Mouse (Mus musculus) midbrain, embryonic 14.5 days (tissue): ENCODE data around the gene Gm47959. TPM values are rescaled to one million over a fixed set of nuclear protein-coding genes. Genes with fewer than 3 reads are reported as not detected.

Experiments
- ATAC-seq: fragments of 200-750 bp; cut with Nextera tagmentation; 2 replicates; pipeline ENCODE4 v1.8.0; 2017; ENCODE audit warnings: moderate number of reproducible peaks, moderate library complexity; ENCODE audit not compliant: low FRiP score, low TSS enrichment
- DNase-seq: peaks from one replicate; pipeline ENCODE4 v3.0.0-alpha.2; 2015
- H3K27ac ChIP-seq: fragments of 300-500 bp; sonication (generic); replicated peaks from 2 replicates; pipeline ENCODE4 v1.5.1; 2014; ENCODE audit warnings: mild to moderate bottlenecking, low read depth, low read length, moderate library complexity
- H3K27me3 ChIP-seq: fragments of 300-500 bp; sonication (generic); 2 replicates; pipeline ENCODE4 v1.6.1; 2014; ENCODE audit warnings: low read length, control low read depth, mixed read lengths; ENCODE audit not compliant: control insufficient read depth, insufficient read depth
- H3K36me3 ChIP-seq: fragments of 300-500 bp; sonication (generic); 2 replicates; pipeline ENCODE4 v1.6.1; 2014; ENCODE audit warnings: low read length, control low read depth; ENCODE audit not compliant: control insufficient read depth, insufficient read depth
- H3K4me1 ChIP-seq: fragments of 300-500 bp; sonication (generic); 2 replicates; pipeline ENCODE4 v1.6.1; 2014; ENCODE audit warnings: mild to moderate bottlenecking, antibody characterized with exemption, low read length, control low read depth; ENCODE audit not compliant: control insufficient read depth, insufficient read depth
- H3K4me2 ChIP-seq: fragments of 300-500 bp; sonication (generic); 2 replicates; pipeline ENCODE4 v1.6.1; 2014; ENCODE audit warnings: mild to moderate bottlenecking, low read length, moderate library complexity
- H3K4me3 ChIP-seq: fragments of 300-500 bp; sonication (generic); replicated peaks from 2 replicates; pipeline ENCODE4 v1.5.1; 2014; ENCODE audit warnings: low read depth, low read length
- H3K9ac ChIP-seq: fragments of 300-500 bp; sonication (generic); replicated peaks from 2 replicates; pipeline ENCODE4 v1.6.1; 2014; ENCODE audit warnings: mild to moderate bottlenecking, low read length, moderate library complexity
- H3K9me3 ChIP-seq: fragments of 300-500 bp; sonication (generic); 2 replicates; pipeline ENCODE4 v1.6.1; 2016; ENCODE audit warnings: low read length, control low read depth, mixed read lengths; ENCODE audit not compliant: control insufficient read depth
- WGBS: fragments of 180-500 bp; shearing (Covaris S2); extraction: QIAGEN DNeasy Blood & Tissue Kit; methylation state at CpG from one replicate; pipeline ENCODE4 v1.1.7; 2014; 5-methylcytosine and 5-hydroxymethylcytosine counted together
- polyA plus RNA-seq: library from polyadenylated mRNA; unstranded; fragments of >200 nt; fragmentation: Nextera tagmentation; extraction: Ambion mirVana; gene quantifications from 2 replicates; pipeline ENCODE4 v1.2.1, GENCODE M21; 2014

The Gm47959 gene
- polyA plus RNA-seq, 1 experiment from 2014 or later, result not detected

- Histone ChIP-seq H3K27ac (no peak overlapping the region), H3K9ac (no peak overlapping the region), H3K36me3 (no peaks in the 10 kb centered on the region), H3K4me2 (no peak overlapping the region), H3K4me1 (no peaks in the 10 kb centered on the region), H3K27me3 (no peaks in the 10 kb centered on the region), H3K9me3 (no peaks in the 10 kb centered on the region), H3K4me3 (no peak overlapping the region)
- ATAC-seq, result no peak
- DNase-seq, result no peak
- WGBS, result 93% methylated on average over 3 of the region's 3 CpGs
Observed at GRCm38 (mm10) chr1:83014477-83014876, 14.1 kb downstream of the Gm47959 start.

GRCm38 (mm10) chr1:83015329-83015879 is 15.1 kb downstream of the Gm47959 start:
- Histone ChIP-seq H3K4me2 (no peak overlapping the region), H3K4me1 (no peaks in the 10 kb centered on the region), H3K27ac (no peak overlapping the region), H3K9me3 (no peaks in the 10 kb centered on the region), H3K4me3 (no peak overlapping the region), H3K9ac (no peak overlapping the region), H3K27me3 (no peaks in the 10 kb centered on the region), H3K36me3 (no peaks in the 10 kb centered on the region)
- DNase-seq (no peak), ATAC-seq (no peak)
- 92% methylated on average over 10 of the region's 10 CpGs for WGBS

- DNase-seq, result no peak
- no peak for ATAC-seq
- no peak overlapping the region for H3K4me2 ChIP-seq
- WGBS, result 74% methylated on average over 1 of the region's 1 CpGs
- H3K36me3 ChIP-seq, result no peaks in the 10 kb centered on the region
- no peak overlapping the region for H3K9ac ChIP-seq
- no peaks in the 10 kb centered on the region for H3K27me3 ChIP-seq
- H3K4me3 ChIP-seq, result no peak overlapping the region
- no peaks in the 10 kb centered on the region for H3K4me1 ChIP-seq
- H3K9me3 ChIP-seq, result no peaks in the 10 kb centered on the region
- H3K27ac ChIP-seq, result no peak overlapping the region
Observed at GRCm38 (mm10) chr1:83016556-83016955, 16.2 kb downstream of the Gm47959 start.

- Histone ChIP-seq H3K27me3 (no peaks in the 10 kb centered on the region; the same call in 1 of the 2 replicates), H3K4me2 (no peak overlapping the region), H3K9me3 (no peaks in the 10 kb centered on the region), H3K36me3 (no peaks in the 10 kb centered on the region), H3K27ac (no peak overlapping the region), H3K4me1 (no peaks in the 10 kb centered on the region), H3K4me3 (no peak overlapping the region), H3K9ac (no peak overlapping the region)
- no peak for DNase-seq
- WGBS, result 47% methylated on average over 1 of the region's 1 CpGs
- no peak for ATAC-seq
Observed at GRCm38 (mm10) chr1:83031950-83032349, 31.6 kb downstream of the Gm47959 start.

GRCm38 (mm10) chr1:83032508-83032907 is 32.2 kb downstream of the Gm47959 start:
- 94% methylated on average over 6 of the region's 6 CpGs for WGBS
- Histone ChIP-seq H3K9me3 (no peaks in the 10 kb centered on the region), H3K4me1 (no peaks in the 10 kb centered on the region), H3K4me2 (no peak overlapping the region), H3K9ac (no peak overlapping the region), H3K4me3 (no peak overlapping the region), H3K27me3 (no peaks in the 10 kb centered on the region; the same call in 1 of the 2 replicates), H3K27ac (no peak overlapping the region), H3K36me3 (no peaks in the 10 kb centered on the region)
- no peak for ATAC-seq
- DNase-seq, result no peak

GRCm38 (mm10) chr1:83034509-83034908 is 34.2 kb downstream of the Gm47959 start:
- Histone ChIP-seq H3K36me3 (no peaks in the 10 kb centered on the region), H3K27ac (no peak overlapping the region), H3K27me3 (no peaks in the 10 kb centered on the region; the same call in 1 of the 2 replicates), H3K9ac (no peak overlapping the region), H3K4me3 (no peak overlapping the region), H3K4me1 (0 out of 2 replicates have a peak, but pooled peaks cover 3% of the 10 kb centered on the region), H3K9me3 (no peaks in the 10 kb centered on the region), H3K4me2 (no peak overlapping the region)
- 62% methylated on average over 5 of the region's 5 CpGs for WGBS
- ATAC-seq, result no peak
- DNase-seq, result no peak

GRCm38 (mm10) chr1:83036892-83037667 is 36.7 kb downstream of the Gm47959 start:
- no peak overlapping the region for H3K4me3 ChIP-seq
- H3K9me3 ChIP-seq, result no peaks in the 10 kb centered on the region
- H3K4me1 ChIP-seq, result 0 out of 2 replicates have a peak, but pooled peaks cover 3% of the 10 kb centered on the region
- DNase-seq (no peak), ATAC-seq (no peak)
- H3K27me3 ChIP-seq, result no peaks in the 10 kb centered on the region; the same call in 1 of the 2 replicates
- no peaks in the 10 kb centered on the region for H3K36me3 ChIP-seq
- H3K9ac ChIP-seq, result no peak overlapping the region
- H3K27ac ChIP-seq, result no peak overlapping the region
- 67% methylated on average over 11 of the region's 11 CpGs for WGBS
- H3K4me2 ChIP-seq, result peak overlapping the region; percentile 73; the same call in 1 of the 2 replicates

- Histone ChIP-seq H3K4me3 (peak within 1 kb of the TSS; percentile 47), H3K27me3 (no peaks in the 10 kb centered on the region; the same call in 1 of the 2 replicates), H3K36me3 (no peaks in the 10 kb centered on the region), H3K9ac (peak within 1 kb of the TSS; percentile 48), H3K4me2 (peak within 1 kb of the TSS; percentile 73), H3K9me3 (no peaks in the 10 kb centered on the region), H3K4me1 (0 out of 2 replicates have a peak, but pooled peaks cover 3% of the 10 kb centered on the region), H3K27ac (no peak within 1 kb of the TSS)
- DNase-seq (peak; percentile 80), ATAC-seq (peak; percentile 84)
- WGBS, result under 1% methylated on average over 25 of the region's 25 CpGs
Observed at GRCm38 (mm10) chr1:83038109-83038672, 37.8 kb downstream of the Gm47959 start, which contains the start of gene Slc19a3. Gene Slc19a3, minus strand, starts transcription at chr1:83038448.
